Mouse (Mus musculus): ENCODE measurements at regions not wholly inside any gene's neighbourhood (a gene's known extent, or its start where the extent isn't known, plus 50 kb on each side); places are given as distances from the start of the nearest gene placed in this dataset.

GRCm38 (mm10) chr16:30199836-30200235 is 67.5 kb downstream of the Cpn2 start:
- Histone ChIP-seq H3K27ac (replicated peaks) (no peak overlapping the region), H3K36me3 (no peaks in the 10 kb centered on the region), H3K9me3 (no peaks in the 10 kb centered on the region), H3K27me3 (peaks cover 16% of the 10 kb centered on the region; the same call in 1 of the 2 replicates), H3K4me3 (no peak overlapping the region), H3K9ac (no peak overlapping the region), H3K4me1 (replicated peaks) (no peaks in the 10 kb centered on the region), H3K4me2 (no peak overlapping the region)
- ATAC-seq (ENCODE audit: low FRiP score, low read depth): no peak
- 63% methylated on average over 4 of the region's 4 CpGs for WGBS

GRCm38 (mm10) chr16:30204144-30204543 is 63.2 kb downstream of the Cpn2 start:
- 48% methylated on average over 4 of the region's 4 CpGs for WGBS

GRCm38 (mm10) chr16:30205314-30205815 is 61.9 kb downstream of the Cpn2 start:
- H3K4me1 ChIP-seq (replicated peaks): 0 out of 2 replicates have a peak, but pooled peaks cover 3% of the 10 kb centered on the region
- H3K27me3 ChIP-seq: peaks cover 15% of the 10 kb centered on the region; the same call in 1 of the 2 replicates
- no peaks in the 10 kb centered on the region for H3K9me3 ChIP-seq
- no peak overlapping the region for H3K4me3 ChIP-seq
- 10% methylated on average over 8 of the region's 8 CpGs for WGBS
- no peak overlapping the region for H3K4me2 ChIP-seq
- no peak for ATAC-seq (ENCODE audit: low FRiP score, low read depth)
- no peak overlapping the region for H3K9ac ChIP-seq
- no peak overlapping the region for H3K27ac ChIP-seq (replicated peaks)
- H3K36me3 ChIP-seq: no peaks in the 10 kb centered on the region

More at GRCm38 (mm10) chr16:30204144-30204543, 63.2 kb downstream of the Cpn2 start:
- Histone ChIP-seq H3K36me3 (no peaks in the 10 kb centered on the region), H3K27ac (replicated peaks) (no peak overlapping the region), H3K4me3 (no peak overlapping the region), H3K4me1 (replicated peaks) (0 out of 2 replicates have a peak, but pooled peaks cover 3% of the 10 kb centered on the region), H3K27me3 (peaks cover 18% of the 10 kb centered on the region; the same call in 1 of the 2 replicates), H3K9me3 (no peaks in the 10 kb centered on the region), H3K9ac (no peak overlapping the region), H3K4me2 (no peak overlapping the region)
- ATAC-seq (ENCODE audit: low FRiP score, low read depth): no peak

DNA sequence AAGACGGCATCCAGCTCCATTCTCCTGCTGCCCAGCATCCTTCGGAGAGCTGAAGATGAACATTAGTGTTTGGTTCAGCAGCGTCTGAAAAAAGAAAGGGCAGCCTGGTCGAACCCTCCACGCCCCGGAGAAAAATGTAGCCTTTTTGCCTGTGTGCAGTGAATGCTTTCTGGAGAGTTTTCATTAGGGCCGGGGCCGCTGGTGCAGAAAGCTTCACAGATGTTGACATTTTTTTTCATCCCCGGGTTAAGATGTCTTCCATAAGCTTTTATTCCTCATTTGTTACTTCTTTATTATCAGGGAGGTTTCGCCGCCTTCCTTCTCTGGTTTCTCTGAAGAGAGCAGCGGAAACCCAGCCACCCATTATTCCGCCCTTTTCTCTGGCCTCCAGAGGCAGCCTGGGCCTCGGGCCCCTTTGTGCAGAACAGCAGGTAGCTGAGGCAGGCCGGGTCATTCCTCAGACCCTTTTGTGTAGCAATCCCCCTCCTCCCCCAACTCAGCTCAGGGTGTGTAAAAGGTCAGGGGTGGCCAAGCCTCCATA is 61.4 kb downstream of the Cpn2 start:
- no peak overlapping the region for H3K9ac ChIP-seq
- no peak for ATAC-seq (ENCODE audit: low FRiP score, low read depth)
- H3K9me3 ChIP-seq: no peaks in the 10 kb centered on the region
- WGBS: 9% methylated on average over 15 of the region's 15 CpGs
- H3K27me3 ChIP-seq: peaks cover 15% of the 10 kb centered on the region; the same call in 1 of the 2 replicates
- no peaks in the 10 kb centered on the region for H3K36me3 ChIP-seq
- no peak overlapping the region for H3K4me3 ChIP-seq
- 0 out of 2 replicates have a peak, but pooled peaks cover 3% of the 10 kb centered on the region for H3K4me1 ChIP-seq (replicated peaks)
- H3K27ac ChIP-seq (replicated peaks): no peak overlapping the region
- no peak overlapping the region for H3K4me2 ChIP-seq
